Mouse (Mus musculus) lung, adult 2 months (tissue): ENCODE results near the gene Bcar1. TPM values are rescaled to one million over a fixed set of nuclear protein-coding genes. Genes with fewer than 3 reads are reported as not detected.

ENCODE experiments used
- DNase-seq: peaks from one replicate; pipeline ENCODE4 v3.0.0; 2022
- H3K4me1 ChIP-seq: fragments of 200-500 bp; 2 replicates; pipeline ENCODE4 v1.6.1; 2011; ENCODE audit warnings: low read length; ENCODE audit not compliant: control insufficient read depth, insufficient read depth
- H3K4me3 ChIP-seq: fragments of 200-500 bp; replicated peaks from 2 replicates; pipeline ENCODE3; 2011; ENCODE audit warnings: low read depth, mild to moderate bottlenecking, control low read depth, low read length; ENCODE audit errors: extremely low read depth
- CTCF ChIP-seq: fragments of 200-500 bp; IDR thresholded peaks from 2 replicates; pipeline ENCODE4 v1.5.1; 2011; ENCODE audit warnings: mild to moderate bottlenecking, low read length, control low read depth; ENCODE audit not compliant: insufficient read depth
- POLR2A ChIP-seq: fragments of 200-500 bp; IDR thresholded peaks from 2 replicates; pipeline ENCODE4 v1.6.1; 2011; ENCODE audit warnings: low read depth, mild to moderate bottlenecking, control low read depth, low read length, borderline replicate concordance; ENCODE audit errors: extremely low read depth
- WGBS: fragments of 180-500 bp; shearing (Covaris S2); methylation state at CpG from one replicate; pipeline ENCODE4 v1.1.7; 2018; 5-methylcytosine and 5-hydroxymethylcytosine counted together
- polyA plus RNA-seq: library from polyadenylated mRNA; depleted of rRNA; stranded (reverse); fragments of >200 nt; gene quantifications from 2 replicates; pipeline ENCODE4 v1.2.3, GENCODE M21; 2012

Bcar1 gene
- polyA plus RNA-seq, 1 experiment, result 81.4 TPM

DNA sequence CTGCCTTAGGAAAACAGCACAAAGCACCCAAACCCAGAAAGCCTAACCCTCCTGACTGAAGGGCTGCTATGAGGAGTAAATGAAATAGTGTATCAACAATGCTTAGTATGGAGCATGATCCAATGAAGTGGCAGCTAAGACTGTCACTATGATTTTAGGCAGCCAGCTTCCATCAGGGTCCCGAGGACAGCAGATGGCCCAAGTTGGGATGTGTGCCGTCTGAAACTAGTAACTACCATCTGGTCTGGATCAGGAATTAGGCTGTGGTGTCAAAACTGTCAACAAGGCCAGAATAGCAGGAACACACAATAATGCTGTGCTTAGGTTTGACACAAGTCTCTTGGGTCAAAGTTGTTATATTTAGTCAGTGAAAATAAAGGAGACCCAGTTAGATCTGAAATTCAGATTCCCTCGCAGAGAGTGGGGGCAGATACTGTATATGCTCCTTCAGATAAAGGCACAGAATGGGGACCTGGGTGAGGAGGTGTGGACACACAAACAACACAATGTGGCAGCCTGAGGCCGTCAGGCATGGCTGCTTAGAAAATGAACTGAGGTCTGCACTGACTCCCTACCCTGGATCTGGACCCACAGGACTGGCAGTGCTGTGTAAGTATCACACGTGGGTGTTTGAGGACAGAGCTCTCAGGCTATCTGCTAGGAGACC lies 27.5 kb upstream of the Bcar1 start:
- 77% methylated on average over 5 of the region's 5 CpGs for WGBS
- DNase-seq, result no peak
- H3K4me1 ChIP-seq, result no peaks in the 10 kb centered on the region
- no peak overlapping the region for H3K4me3 ChIP-seq
- TF ChIP-seq POLR2A (no peak), CTCF (no peak)

DNA sequence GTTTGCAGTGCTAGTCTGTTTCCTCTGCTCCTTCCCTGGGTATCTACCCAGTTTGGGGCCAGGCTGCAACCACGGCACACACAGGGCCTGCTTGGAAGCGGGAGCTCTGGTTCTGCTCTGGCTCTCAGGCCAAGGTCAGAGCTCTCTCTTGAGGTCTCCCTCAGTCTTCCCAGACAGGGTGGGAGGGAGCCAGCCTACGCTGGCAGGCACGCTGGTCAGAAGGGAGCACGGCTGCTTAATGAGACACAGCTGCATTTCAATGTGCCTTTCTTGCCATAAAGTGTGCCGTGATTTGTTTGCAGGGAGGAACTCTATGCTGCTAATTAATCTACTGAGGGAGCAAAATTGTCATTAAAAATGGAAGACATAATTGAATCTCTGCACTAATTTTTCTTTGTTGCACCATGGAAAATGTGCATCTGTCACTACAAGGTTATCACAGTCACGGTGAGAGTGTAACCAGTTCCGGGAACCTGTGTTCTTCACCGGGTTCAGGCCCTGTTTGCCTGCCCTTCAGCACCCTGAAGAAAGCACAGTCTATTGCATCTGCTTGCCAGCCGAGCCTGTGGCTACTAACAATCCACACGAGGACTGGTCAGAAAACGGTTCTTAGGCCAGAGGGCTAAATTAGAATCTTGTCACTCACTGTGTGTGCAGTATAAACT lies 26.3 kb upstream of the Bcar1 start:
- DNase-seq, result no peak
- Histone ChIP-seq H3K4me3 (no peak overlapping the region), H3K4me1 (no peaks in the 10 kb centered on the region)
- TF ChIP-seq CTCF, result no peak
- TF ChIP-seq POLR2A, result no peak
- 73% methylated on average over 12 of the region's 12 CpGs for WGBS

GRCm38 (mm10) chr8:111769296-111769695 lies 25.7 kb upstream of the Bcar1 start:
- 80% methylated on average over 15 of the region's 15 CpGs for WGBS
- TF ChIP-seq CTCF (no peak), POLR2A (no peak)
- no peaks in the 10 kb centered on the region for H3K4me1 ChIP-seq
- no peak overlapping the region for H3K4me3 ChIP-seq
- DNase-seq, result no peak

DNA sequence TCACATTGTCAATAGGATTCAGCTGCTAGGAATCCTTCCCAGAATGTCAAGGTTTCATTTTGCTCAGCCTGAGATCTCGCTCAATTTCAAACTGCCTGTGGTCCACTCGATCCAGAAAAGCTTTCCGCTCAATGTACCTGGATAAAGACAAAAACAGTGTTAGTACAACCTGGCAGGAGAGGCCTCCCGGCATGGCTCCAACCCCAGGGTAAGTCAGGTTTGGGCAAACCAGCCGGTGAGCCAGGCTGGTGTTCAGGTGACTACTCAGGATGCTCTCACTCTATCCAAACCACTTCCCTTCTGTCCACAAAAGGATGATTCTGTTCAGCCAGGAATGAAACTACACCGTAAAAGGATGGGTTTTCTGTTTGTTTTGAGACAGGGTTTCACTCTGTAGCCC lies 25.0 kb upstream of the Bcar1 start:
- DNase-seq, result no peak
- H3K4me1 ChIP-seq, result no peaks in the 10 kb centered on the region
- WGBS, result 85% methylated on average over 6 of the region's 6 CpGs
- no peak for TF ChIP-seq POLR2A
- no peak overlapping the region for H3K4me3 ChIP-seq

DNA sequence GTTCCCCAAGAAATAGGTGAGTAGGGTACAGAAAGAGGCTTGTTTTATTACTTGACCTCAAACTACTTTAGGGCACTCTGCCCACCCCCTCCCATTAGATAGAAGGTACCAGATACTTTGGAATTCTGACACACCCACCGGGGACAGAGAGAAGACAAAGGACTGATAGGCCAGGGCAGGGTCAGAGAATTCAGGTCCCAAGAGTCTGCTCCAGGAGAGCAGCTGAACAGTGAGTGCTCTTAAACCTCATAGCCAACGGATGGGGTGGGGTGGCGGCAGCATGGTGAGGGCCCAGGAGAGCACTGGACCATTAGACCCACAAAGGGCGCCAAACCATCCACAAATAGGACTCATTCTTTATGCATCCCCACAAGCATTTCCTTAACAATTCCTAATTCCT lies 22.0 kb upstream of the Bcar1 start:
- Histone ChIP-seq H3K4me3 (no peak overlapping the region), H3K4me1 (no peaks in the 10 kb centered on the region)
- TF ChIP-seq CTCF, result no peak
- no peak for TF ChIP-seq POLR2A
- WGBS, result 89% methylated on average over 4 of the region's 4 CpGs
- DNase-seq, result no peak

DNA sequence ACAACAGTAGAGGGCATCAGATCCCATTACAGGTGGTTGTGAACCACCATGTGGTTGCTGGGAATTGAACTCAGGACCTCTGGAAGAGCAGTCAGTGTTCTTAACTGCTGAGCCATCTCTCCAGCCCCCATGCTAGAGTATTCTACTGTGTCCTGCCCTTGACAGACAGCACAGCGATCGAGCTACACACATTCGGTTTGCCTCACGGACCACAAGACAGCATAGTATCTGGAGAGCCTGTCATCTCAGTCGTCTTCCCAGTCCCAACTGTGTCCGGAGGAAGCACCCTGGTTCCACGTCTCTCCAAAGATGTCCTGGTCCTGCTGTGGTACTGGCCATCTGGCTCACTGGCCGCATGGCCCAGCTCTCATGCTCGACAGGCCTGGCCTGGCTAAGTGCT lies 21.5 kb upstream of the Bcar1 start:
- H3K4me3 ChIP-seq, result no peak overlapping the region
- WGBS, result 94% methylated on average over 9 of the region's 9 CpGs
- DNase-seq, result no peak
- no peaks in the 10 kb centered on the region for H3K4me1 ChIP-seq
- TF ChIP-seq CTCF (no peak), POLR2A (no peak)

DNA sequence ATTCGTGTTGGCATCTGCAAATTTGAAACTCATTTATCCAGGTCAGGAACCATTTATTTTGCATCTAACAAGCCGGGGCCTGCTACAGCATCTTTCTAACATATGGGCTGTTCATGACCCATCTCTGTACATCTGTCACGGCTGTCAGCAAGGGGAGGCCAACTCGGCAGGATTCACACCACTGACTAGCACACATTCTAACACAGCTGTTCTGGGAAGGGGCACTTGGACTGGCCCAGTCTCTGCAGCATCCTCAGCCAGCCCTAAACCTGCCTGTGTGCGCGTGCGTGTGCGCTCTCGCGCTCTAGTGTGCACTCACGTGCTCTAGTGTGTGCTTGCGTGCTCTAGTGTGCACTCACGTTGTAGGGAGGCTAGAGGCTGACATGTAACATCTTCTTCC lies 17.1 kb upstream of the Bcar1 start:
- WGBS, result 81% methylated on average over 13 of the region's 13 CpGs
- no peak for DNase-seq
- no peaks in the 10 kb centered on the region for H3K4me1 ChIP-seq
- TF ChIP-seq CTCF (no peak), POLR2A (no peak)
- no peak overlapping the region for H3K4me3 ChIP-seq

- Histone ChIP-seq H3K4me3 (no peak overlapping the region), H3K4me1 (peaks cover 4% of the 10 kb centered on the region)
- no peak for DNase-seq
- TF ChIP-seq CTCF, result no peak
- no peak for TF ChIP-seq POLR2A
- WGBS, result 83% methylated on average over 5 of the region's 5 CpGs
These were observed 15.2 kb upstream of the Bcar1 start for GRCm38 (mm10) chr8:111758817-111759216.

DNA sequence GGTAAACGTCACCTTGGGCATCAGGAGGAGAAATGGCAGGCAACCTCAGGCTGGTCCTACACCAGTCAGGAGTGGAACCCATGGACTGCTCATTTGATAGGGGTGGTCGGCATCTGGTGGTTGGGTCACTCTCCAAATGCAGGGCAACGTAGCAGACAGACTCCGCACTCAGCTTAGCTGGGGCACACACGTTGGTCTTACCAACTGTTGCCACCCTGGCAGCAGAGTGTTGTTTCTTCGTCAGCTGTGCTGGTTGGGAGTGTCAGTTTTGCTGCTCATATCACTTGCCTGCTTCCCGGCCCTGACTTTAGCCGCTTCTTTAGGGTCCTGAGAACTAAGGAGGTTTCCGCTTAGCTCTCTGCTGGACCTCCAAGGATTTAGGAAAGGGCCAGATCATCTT lies 14.0 kb upstream of the Bcar1 start:
- TF ChIP-seq CTCF (no peak), POLR2A (no peak)
- Histone ChIP-seq H3K4me1 (peaks cover 4% of the 10 kb centered on the region), H3K4me3 (no peak overlapping the region)
- no peak for DNase-seq
- WGBS, result 90% methylated on average over 9 of the region's 9 CpGs

GRCm38 (mm10) chr8:111754736-111755135 lies 11.1 kb upstream of the Bcar1 start:
- WGBS, result 73% methylated on average over 6 of the region's 6 CpGs
- H3K4me1 ChIP-seq, result peaks cover 4% of the 10 kb centered on the region
- TF ChIP-seq POLR2A, result no peak
- TF ChIP-seq CTCF, result no peak
- DNase-seq, result no peak
- no peak overlapping the region for H3K4me3 ChIP-seq
